In genomic region chr3:130936980-130937379, GRCm38 (mm10) we compare ENCODE assay signal across 19 mouse cellular contexts.
DNase-seq lines count a peak whose midpoint lies in the region; ATAC-seq and TF ChIP-seq lines count a peak whose summit lies in the region.
"Had no signal": no experiment of that assay in that cellular context is flagged by ENCODE, and none has a peak within 500 bp of the region (broad histone marks: within the 10 kb centered on the region; RNA-seq: fewer than 3 reads in every experiment).

No protein-coding gene starts in this region.

- ATAC-seq in forebrain, embryonic 12.5 days (ENCODE audit: low FRiP score): no peak
- ATAC-seq: intestine, embryonic 16.5 days had no signal

- peak; percentile 6 to 12 for DNase-seq in spleen, postnatal 36 days (ENCODE audit: low spot score in 2 of 2)
- DNase-seq in spleen, postnatal 4 days (ENCODE audit: low spot score in 2 of 2): no peak
- DNase-seq in thymus, postnatal 10 days (ENCODE audit: low spot score in 2 of 2): peak; percentile 78 to 85
- DNase-seq in adrenal gland, postnatal 14 days: no peak
- DNase-seq in kidney, postnatal 36 days: no peak
- DNase-seq: cerebellum, adult 9-10 months; heart, adult 18-20 months; heart, postnatal 14 days; liver, embryonic 13.5 days had no signal

- H3K4me1 ChIP-seq in forebrain, embryonic 12.5 days: peaks cover 8% of the 10 kb centered on the region
- H3K4me1 ChIP-seq: liver, embryonic 13.5 days; neural tube, embryonic 12.5 days; stomach, embryonic 15.5 days had no signal

- H3K4me2 ChIP-seq in myocyte (ENCODE audit: low read depth): no peak overlapping the region
- H3K4me2 ChIP-seq in forebrain, embryonic 12.5 days: no peak overlapping the region
- H3K4me2 ChIP-seq: hindbrain, embryonic 14.5 days; limb, embryonic 13.5 days; liver, embryonic 13.5 days; neural tube, embryonic 12.5 days; stomach, embryonic 15.5 days had no signal

- no peaks in the 10 kb centered on the region for H3K9me3 ChIP-seq in forebrain, embryonic 12.5 days
- H3K9me3 ChIP-seq: embryonic facial prominence, embryonic 10.5 days; limb, embryonic 13.5 days; liver, embryonic 13.5 days; midbrain, embryonic 10.5 days; neural tube, embryonic 12.5 days; stomach, embryonic 15.5 days had no signal

- H3ac ChIP-seq in myocyte (ENCODE audit: control insufficient read depth, insufficient read length): no peak overlapping the region

- H3K36me3 ChIP-seq in myocyte (ENCODE audit: control insufficient read depth, insufficient read depth): no peaks in the 10 kb centered on the region
- H3K36me3 ChIP-seq in forebrain, embryonic 12.5 days (replicated peaks): no peaks in the 10 kb centered on the region
- H3K36me3 ChIP-seq: embryonic facial prominence, embryonic 10.5 days; limb, embryonic 13.5 days; liver, embryonic 13.5 days; midbrain, embryonic 10.5 days; neural tube, embryonic 12.5 days; stomach, embryonic 15.5 days had no signal

- no peak overlapping the region for H3K4me3 ChIP-seq in myocyte
- no peak overlapping the region for H3K4me3 ChIP-seq in forebrain, embryonic 12.5 days (replicated peaks)
- H3K4me3 ChIP-seq: embryonic facial prominence, embryonic 10.5 days; limb, embryonic 13.5 days; liver, embryonic 13.5 days; midbrain, embryonic 10.5 days; neural tube, embryonic 12.5 days; stomach, embryonic 15.5 days had no signal

- WGBS in forebrain, embryonic 12.5 days: 76% methylated on average over 5 of the region's 5 CpGs

- no peaks in the 10 kb centered on the region for H3K79me2 ChIP-seq in myocyte (ENCODE audit: control insufficient read depth, insufficient read depth)

- no peak for TF ChIP-seq POLR2A in myocyte (IDR thresholded peaks at IDR 0.05; ENCODE audit: insufficient read length, low read depth)

- H3K9ac ChIP-seq in forebrain, embryonic 12.5 days: no peak overlapping the region
- H3K9ac ChIP-seq: hindbrain, embryonic 14.5 days; limb, embryonic 13.5 days; liver, embryonic 13.5 days; neural tube, embryonic 12.5 days; stomach, embryonic 15.5 days had no signal

- H3K27ac ChIP-seq in forebrain, embryonic 12.5 days: no peak overlapping the region
- H3K27ac ChIP-seq: hindbrain, embryonic 14.5 days; limb, embryonic 13.5 days; liver, embryonic 13.5 days; macrophage; neural tube, embryonic 12.5 days; stomach, embryonic 15.5 days had no signal

- no peaks in the 10 kb centered on the region for H3K27me3 ChIP-seq in myocyte (ENCODE audit: control insufficient read depth, insufficient read depth, insufficient read length)
- peaks cover 7% of the 10 kb centered on the region; the same call in 1 of the 2 replicates for H3K27me3 ChIP-seq in forebrain, embryonic 12.5 days
- H3K27me3 ChIP-seq: liver, embryonic 13.5 days; stomach, embryonic 15.5 days had no signal

TF ChIP-seq in myocyte, 11 proteins besides CTCF, POLR2A, EP300 and RAD21:
- 0 out of 2 replicates have a peak, but pooled peaks have one; percentile 36 for TF ChIP-seq CEBPB (IDR thresholded peaks at IDR 0.05; ENCODE audit: insufficient read depth, poor library complexity, severe bottlenecking)
- TF ChIP-seq SRF (IDR thresholded peaks at IDR 0.05; ENCODE audit: control insufficient read depth, insufficient read length, low read depth): no peak
- no peak for TF ChIP-seq POLR2AphosphoS2 (IDR thresholded peaks at IDR 0.05; ENCODE audit: insufficient read length, low read depth)
- TF ChIP-seq MAX (IDR thresholded peaks at IDR 0.05; ENCODE audit: low read depth): no peak

Comparison
In these comparisons a context has a peak if more than half of its experiments do, and no peak if none do; other contexts are left out.
1. DNase-seq: peak in spleen, postnatal 36 days (2 of 2) and thymus, postnatal 10 days (2 of 2); none in spleen, postnatal 4 days (0 of 2), adrenal gland, postnatal 14 days (single experiment) and kidney, postnatal 36 days (0 of 2).